Mouse (Mus musculus) cerebellum, adult 9-10 months (tissue): ENCODE data around the gene Nkx1-2.

ENCODE experiments used
- DNase-seq: peaks from one replicate; pipeline ENCODE4 v3.0.0; 2022

Gene Nkx1-2

DNA sequence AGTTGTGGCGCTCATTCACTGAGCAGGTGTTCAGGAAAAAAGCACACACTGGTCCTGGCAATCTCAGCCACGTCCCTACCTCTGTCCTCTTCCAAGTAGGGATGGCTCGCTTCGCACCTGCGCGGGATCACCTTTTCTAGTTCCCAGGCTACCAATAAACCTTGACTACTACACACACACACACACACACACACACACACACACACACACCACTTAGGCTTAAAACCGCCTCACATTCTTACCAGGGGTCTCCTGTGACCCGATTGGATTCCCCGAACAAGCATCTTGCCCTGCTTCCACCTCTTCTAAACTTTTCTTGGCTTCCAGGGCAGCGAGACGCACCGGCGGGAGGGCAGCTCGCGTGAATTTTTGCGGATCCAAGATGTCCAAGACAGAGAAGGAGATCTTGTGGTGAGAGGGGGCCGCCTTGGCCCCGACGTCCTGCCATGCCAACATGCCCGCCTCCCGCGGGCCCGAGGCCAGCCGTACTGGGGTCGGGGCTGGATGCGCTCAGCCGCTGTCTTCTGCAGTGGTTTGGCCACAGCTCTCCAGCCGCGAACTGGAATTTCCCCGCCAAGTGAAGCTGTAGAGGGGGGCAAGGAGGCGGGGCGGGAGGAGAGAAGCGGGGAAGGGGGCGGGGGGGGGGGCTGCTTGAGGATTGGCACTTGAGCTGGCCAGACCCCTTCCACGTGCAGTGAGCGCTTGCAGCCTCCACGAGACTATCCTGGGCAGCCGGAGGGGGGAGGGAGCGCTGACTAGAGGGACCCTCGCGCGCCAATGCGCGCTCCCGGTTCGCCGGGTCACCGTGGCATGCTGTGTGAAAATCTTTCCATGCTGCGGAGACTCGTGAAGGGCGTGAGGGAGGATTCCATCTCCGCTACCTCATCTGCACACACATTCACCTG lies at the start of gene Nkx1-2:
Gene Nkx1-2 (minus strand): TSS at position 567 of the 905 bp plus-strand sequence.
- no peak for DNase-seq

DNA sequence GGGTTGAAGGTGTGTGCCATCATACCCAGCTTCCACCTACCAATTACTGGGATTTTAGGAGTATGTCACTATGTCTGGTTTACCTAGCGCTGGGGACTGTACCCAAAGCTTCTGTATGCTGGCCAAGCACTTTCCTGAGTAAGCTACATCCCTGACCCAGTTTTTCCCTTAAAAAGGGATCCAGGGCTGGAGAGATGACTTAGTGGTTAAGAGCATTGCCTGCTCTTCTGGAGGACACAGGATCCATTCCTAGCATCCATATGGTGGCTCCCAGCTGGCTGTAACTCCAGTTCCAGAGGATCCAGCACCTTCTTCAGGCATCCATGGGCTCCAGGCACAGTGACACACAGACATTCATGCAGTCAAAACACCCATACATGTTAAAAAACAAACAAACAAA lies 47.1 kb upstream of the Nkx1-2 start:
- no peak for DNase-seq

GRCm38 (mm10) chr7:132644605-132645279 lies 45.3 kb upstream of the Nkx1-2 start:
- no peak for DNase-seq

DNA sequence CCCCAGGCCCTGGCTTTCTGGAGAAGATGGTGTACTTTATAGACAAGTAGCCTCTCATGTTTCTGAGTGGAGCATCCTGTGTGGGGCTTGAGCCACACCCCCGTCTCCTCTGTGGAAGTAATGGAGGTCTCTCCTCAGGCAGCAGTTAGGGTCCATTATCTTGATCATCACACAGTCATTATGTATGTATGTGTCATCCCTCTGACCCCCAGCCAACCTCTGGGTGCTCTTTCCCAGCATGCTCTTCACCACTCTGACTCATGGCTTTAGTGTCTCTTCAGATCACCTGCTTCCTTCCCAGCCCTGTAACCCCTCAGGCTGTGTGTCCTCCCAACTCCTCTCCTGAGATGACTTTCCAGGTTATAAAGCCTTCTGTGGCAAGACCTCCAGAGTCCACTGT lies 42.2 kb upstream of the Nkx1-2 start:
- DNase-seq = no peak

- no peak for DNase-seq
Observed at GRCm38 (mm10) chr7:132640946-132641345, 41.5 kb upstream of the Nkx1-2 start.

DNA sequence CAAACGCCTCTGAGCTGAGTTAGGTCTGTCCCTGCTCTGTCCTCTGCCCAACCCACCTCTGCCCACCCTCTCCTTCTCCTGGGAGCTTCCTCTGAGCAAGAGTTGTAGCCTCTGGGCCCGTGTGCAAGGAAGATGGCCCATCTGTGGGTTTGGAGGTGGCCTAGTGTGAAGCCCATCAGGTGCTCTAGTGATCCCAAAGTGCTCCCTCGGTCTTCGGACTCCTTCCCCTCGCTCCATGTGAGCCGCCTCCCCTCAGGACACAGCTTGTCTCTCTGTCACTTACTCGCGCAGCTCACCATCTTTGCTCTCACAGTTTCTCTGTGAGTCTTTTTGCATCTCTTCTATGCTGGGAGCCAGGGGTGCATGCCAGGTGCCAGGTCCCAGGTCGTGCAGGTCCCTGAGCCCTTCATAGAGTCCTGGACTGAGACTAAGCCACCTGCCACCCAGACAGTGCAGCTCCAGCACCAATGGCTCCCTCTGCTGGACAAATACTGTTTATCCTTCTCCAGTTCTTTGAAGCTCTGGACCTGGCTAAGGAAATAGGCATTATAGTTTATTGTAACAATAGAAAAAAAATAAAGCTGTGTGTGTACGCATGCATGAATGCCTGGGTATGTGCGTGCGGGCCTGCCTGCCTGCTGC lies 39.1 kb upstream of the Nkx1-2 start:
- peak; percentile 72 for DNase-seq

GRCm38 (mm10) chr7:132637292-132637691 lies 37.9 kb upstream of the Nkx1-2 start:
- DNase-seq = no peak

- no peak for DNase-seq
Observed at GRCm38 (mm10) chr7:132631313-132631712, 31.9 kb upstream of the Nkx1-2 start.

- DNase-seq = no peak
Observed at GRCm38 (mm10) chr7:132627448-132627847, 28.0 kb upstream of the Nkx1-2 start.

- no peak for DNase-seq
Observed at GRCm38 (mm10) chr7:132626174-132626573, 26.7 kb upstream of the Nkx1-2 start.

DNA sequence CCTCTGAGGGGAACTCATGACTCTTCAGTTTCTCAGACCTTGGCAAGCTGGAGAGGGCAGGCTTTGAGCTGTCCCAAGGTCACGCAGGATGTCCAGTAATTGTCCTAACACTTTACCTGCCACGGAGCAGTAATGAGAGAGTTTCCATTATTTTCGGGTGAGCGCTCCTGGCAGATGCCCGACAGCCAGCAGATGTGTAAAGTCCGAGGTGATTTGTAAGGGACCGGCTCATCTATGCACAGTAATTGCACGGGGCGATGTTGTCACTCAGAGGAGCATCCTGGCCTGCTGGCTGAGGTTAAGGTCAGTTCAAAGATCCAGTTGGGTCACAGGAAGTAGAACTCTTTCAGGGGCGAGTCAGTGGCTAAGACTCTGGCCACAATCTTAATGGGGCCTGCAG lies 24.7 kb upstream of the Nkx1-2 start:
- no peak for DNase-seq

DNA sequence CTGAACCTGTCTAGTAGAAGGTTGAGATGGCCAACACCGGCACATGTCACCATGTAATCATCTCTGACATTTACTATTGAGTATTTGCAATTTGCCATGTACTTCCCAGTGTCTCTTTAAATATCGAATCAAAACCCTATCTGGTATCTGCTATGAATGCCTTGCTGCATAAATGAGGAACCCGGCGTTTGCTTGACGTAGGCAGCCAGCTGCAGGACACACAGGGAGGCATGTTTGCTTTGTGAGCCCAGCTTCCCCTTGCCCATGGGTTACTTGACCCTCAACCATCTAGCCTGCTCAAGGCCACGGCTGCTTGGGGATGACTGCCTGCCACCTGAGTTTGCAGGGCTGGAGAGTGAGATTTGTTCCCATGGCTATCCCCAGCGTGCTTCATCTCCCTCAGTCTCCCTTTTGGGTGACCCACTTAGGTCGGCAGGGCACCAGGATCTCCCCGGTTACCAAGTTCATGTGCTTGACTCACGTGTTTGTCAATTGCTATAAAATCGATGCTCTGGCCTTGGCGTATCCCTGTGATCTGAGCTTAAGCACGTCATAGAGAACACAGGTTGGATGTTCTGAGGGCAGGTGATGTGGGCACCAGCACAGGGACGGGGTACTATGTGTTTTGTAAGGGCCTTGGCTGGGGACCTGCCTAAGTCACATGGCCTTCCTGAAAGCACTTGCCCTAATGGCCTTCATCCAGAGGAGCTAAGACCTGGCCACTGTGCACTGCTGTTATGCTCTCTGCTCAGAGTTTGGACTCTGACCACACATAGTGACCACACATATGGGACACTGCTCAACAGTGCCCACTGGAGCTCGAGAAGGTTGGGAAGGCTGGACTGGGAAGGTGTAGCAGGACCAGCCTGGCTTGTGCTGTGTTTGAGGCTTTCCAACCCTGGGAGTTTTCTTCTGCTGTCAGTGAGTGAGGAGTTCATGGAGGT lies 20.8 kb upstream of the Nkx1-2 start:
- DNase-seq = no peak

DNA sequence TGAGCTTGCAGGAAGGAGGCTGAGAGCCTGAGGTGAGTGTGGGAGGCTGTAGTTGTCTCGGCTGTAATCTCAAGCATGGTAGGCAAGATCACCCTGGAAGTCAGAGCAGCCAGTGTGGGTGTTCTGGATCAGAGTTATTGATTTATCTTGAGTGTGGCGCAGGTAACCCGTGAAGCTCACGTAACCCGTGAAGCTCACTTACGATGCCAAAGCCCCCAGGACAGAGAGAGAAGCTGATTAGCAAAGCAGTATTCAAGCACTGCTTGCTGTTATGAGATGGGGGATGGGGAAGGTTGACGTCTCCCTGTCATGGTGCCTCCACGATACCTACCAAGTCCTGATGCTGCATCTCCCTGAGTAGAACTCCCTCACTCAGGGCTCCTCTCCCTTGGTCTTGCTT lies 20.1 kb upstream of the Nkx1-2 start:
- DNase-seq = no peak

GRCm38 (mm10) chr7:132617021-132617564 lies 17.7 kb upstream of the Nkx1-2 start:
- no peak for DNase-seq

DNA sequence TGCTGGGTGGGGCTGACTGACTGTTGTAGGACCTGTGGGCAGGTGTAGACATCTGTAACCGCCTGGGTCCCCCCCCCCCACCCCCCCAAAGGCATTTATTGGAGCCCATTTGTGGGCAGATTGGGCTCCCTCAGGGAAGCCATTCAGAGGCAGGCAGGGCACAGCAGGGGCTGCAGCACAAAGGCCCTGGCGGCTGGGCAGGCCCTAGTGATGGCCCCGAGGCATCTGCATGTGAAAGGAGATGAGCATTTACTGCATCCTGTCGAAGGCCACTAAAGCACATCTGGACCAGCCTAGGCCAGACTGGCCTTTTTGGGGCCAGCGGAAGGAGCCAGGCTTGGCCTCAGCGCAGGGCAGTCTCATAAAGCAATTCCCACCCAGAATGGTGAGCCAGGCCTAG lies 17.0 kb upstream of the Nkx1-2 start:
- DNase-seq = no peak

GRCm38 (mm10) chr7:132615346-132615745 lies 15.9 kb upstream of the Nkx1-2 start:
- DNase-seq = no peak

GRCm38 (mm10) chr7:132611530-132611929 lies 12.1 kb upstream of the Nkx1-2 start:
- no peak for DNase-seq

DNA sequence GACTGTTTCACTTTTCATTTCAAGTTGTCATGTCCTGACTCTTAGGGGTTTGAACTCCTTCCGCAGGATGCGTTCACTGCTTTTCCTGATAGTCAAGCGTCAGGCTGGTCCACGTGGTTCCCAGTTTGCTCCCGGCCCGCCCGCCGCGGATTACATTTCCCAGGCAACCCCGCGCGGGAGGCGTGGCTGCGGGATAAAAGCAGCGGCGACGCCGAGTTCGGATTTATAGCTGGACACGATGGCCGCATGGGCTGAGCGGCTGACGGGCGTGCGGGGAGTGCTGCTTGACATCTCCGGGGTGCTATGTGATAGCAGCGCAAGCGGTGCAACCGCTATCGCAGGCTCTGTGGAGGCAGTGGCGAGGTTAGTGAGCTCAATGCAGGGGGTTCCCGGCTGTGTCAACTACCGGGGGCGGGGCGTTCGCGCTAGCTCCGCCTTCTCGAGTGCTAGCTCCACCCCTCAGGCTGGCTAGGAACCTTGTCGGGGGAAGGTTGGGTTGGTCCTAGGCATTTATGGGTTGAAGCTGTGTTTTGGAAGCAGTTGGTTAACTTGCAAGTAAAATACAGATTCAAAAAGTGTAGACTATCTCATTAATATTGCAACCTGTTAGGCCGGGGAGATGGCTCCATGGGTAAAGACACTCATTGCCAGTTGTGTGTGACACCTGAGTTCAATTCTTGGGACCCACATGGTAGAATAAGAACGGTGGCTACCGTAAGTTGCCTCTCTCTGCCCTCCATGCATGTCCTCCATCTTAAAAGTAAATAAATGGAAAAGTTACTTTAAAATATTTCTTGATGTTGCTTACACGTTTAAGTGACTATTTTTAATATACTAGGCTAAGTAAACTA lies 11.3 kb upstream of the Nkx1-2 start, which contains the start of gene Lhpp:
Gene Lhpp (plus strand): TSS at position 171 of the 851 bp plus-strand sequence.
- peak; percentile 54 for DNase-seq

- peak; percentile 17 for DNase-seq
Observed at GRCm38 (mm10) chr7:132608316-132609020, 9.0 kb upstream of the Nkx1-2 start.

DNA sequence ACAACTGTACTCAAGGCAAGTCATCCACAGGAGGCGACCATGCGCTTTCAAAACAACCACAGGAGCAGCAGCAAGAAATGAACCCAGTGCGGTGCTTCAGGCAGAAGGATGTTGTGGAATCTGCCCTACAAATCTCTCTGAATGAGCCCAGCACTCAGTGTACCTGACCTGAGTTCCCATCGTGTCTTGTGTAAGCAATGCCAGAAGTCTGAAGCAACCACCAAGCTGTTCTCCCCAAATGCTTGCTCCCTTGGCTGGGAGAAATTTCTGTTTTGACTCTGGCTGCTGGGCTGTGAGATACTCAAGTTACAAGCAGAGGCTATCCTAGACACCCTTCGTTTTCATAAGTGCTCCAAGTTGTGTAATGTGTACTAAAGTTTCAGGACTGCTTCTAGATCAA lies 6.3 kb upstream of the Nkx1-2 start:
- no peak for DNase-seq
